8 mouse cellular contexts compared by ENCODE assay signal in the genomic region with DNA sequence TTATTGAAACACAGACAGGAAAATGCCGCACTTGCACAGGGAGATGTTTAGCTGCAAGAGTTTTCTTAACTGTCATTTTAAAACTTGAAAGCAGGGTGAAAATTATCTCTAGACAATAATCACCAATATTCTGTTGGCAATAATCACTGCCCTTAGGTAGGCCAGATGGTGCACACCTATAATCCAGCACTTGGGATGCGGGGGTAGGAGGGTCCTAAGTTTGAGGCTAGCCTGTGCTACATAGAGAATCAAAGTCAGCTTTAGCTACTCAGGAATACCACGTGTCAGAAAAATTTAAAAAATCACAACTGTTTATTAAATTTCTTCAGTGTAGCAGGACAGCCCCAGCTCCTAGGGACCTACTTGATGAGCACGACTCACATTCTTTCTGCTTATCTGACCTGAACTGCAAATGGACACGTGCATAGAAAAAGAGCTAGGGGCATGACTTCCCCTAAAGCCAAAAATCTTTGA. TPM values are rescaled to one million over a fixed set of nuclear protein-coding genes. Genes with fewer than 3 reads are reported as not detected.
DNase-seq lines count a peak whose midpoint lies in the region; ATAC-seq lines count a peak whose summit lies in the region.

No protein-coding gene starts in this region.

- peaks cover 15% of the 10 kb centered on the region for H3K4me1 ChIP-seq in heart, embryonic 16.5 days (ENCODE audit: control insufficient read depth, insufficient read depth, low read length)
- H3K4me1 ChIP-seq in embryonic facial prominence, embryonic 11.5 days (ENCODE audit: control insufficient read depth, insufficient read depth, low read length) = no peaks in the 10 kb centered on the region
- no peaks in the 10 kb centered on the region; the same call in 1 of the 2 replicates for H3K4me1 ChIP-seq in intestine, embryonic 15.5 days (replicated peaks)
- peaks cover 3% of the 10 kb centered on the region; the same call in 1 of the 2 replicates for H3K4me1 ChIP-seq in midbrain, embryonic 16.5 days (ENCODE audit: control insufficient read depth, insufficient read depth, low read length)

- H3K4me2 ChIP-seq in heart, embryonic 16.5 days (ENCODE audit: low read depth, low read length) = peak overlapping the region; percentile 79
- peak overlapping the region; percentile 65 for H3K4me2 ChIP-seq in embryonic facial prominence, embryonic 11.5 days (ENCODE audit: low read depth, low read length)
- peak overlapping the region; percentile 67 for H3K4me2 ChIP-seq in intestine, embryonic 15.5 days (replicated peaks)
- peak overlapping the region; percentile 93 for H3K4me2 ChIP-seq in midbrain, embryonic 16.5 days (ENCODE audit: low read length)

- peak overlapping the region; percentile 84 for H3K4me3 ChIP-seq in heart, embryonic 16.5 days (ENCODE audit: low read length)
- H3K4me3 ChIP-seq in embryonic facial prominence, embryonic 11.5 days (ENCODE audit: low read depth, low read length) = peak overlapping the region; percentile 60
- H3K4me3 ChIP-seq in intestine, embryonic 15.5 days (replicated peaks) = peak overlapping the region; percentile 65
- peak overlapping the region; percentile 54 for H3K4me3 ChIP-seq in midbrain, embryonic 16.5 days (ENCODE audit: low read depth, low read length)

- DNase-seq in heart, postnatal 10 days = no peak
- DNase-seq in embryonic facial prominence, embryonic 11.5 days (ENCODE audit: low spot score) = no peak
- no peak for DNase-seq in thymus, postnatal 36 days
- no peak for DNase-seq in ovary, postnatal 14 days (ENCODE audit: low spot score)
- DNase-seq in adrenal gland, postnatal 25 days = no peak

- peaks cover 4% of the 10 kb centered on the region for H3K36me3 ChIP-seq in heart, embryonic 16.5 days (ENCODE audit: control insufficient read depth, insufficient read depth)
- H3K36me3 ChIP-seq in embryonic facial prominence, embryonic 11.5 days (replicated peaks; ENCODE audit: control insufficient read depth, insufficient read depth, low read depth, low read length) = no peaks in the 10 kb centered on the region
- H3K36me3 ChIP-seq in intestine, embryonic 15.5 days = no peaks in the 10 kb centered on the region
- H3K36me3 ChIP-seq in midbrain, embryonic 16.5 days (ENCODE audit: control insufficient read depth, insufficient read depth, low read length) = no peaks in the 10 kb centered on the region

- H3K27ac ChIP-seq in heart, embryonic 16.5 days (ENCODE audit: low read length) = 0 out of 2 replicates have a peak overlapping the region, but pooled peaks have one; percentile 7
- H3K27ac ChIP-seq in embryonic facial prominence, embryonic 11.5 days (replicated peaks; ENCODE audit: low read depth, low read length) = no peak overlapping the region
- no peak overlapping the region for H3K27ac ChIP-seq in intestine, embryonic 15.5 days
- no peak overlapping the region for H3K27ac ChIP-seq in midbrain, embryonic 16.5 days (ENCODE audit: low read length)

- no peaks in the 10 kb centered on the region for H3K9me3 ChIP-seq in heart, embryonic 16.5 days (replicated peaks; ENCODE audit: control insufficient read depth, low read length)
- H3K9me3 ChIP-seq in embryonic facial prominence, embryonic 11.5 days (replicated peaks; ENCODE audit: control insufficient read depth, low read length) = no peaks in the 10 kb centered on the region
- H3K9me3 ChIP-seq in intestine, embryonic 15.5 days = no peaks in the 10 kb centered on the region
- no peaks in the 10 kb centered on the region for H3K9me3 ChIP-seq in midbrain, embryonic 16.5 days (replicated peaks; ENCODE audit: control insufficient read depth, low read length, poor library complexity, severe bottlenecking)

- intact Hi-C loops in heart, postnatal 10 days (cut with DNase I) = loop anchor here (2.0 kb wide), 2 partner anchors 49 to 75 kb away; no protein-coding TSS in a partner anchor

- H3K27me3 ChIP-seq in heart, embryonic 16.5 days (ENCODE audit: control insufficient read depth, insufficient read depth, low read length) = no peaks in the 10 kb centered on the region
- no peaks in the 10 kb centered on the region for H3K27me3 ChIP-seq in embryonic facial prominence, embryonic 11.5 days (ENCODE audit: control insufficient read depth, insufficient read depth, low read length)
- H3K27me3 ChIP-seq in intestine, embryonic 15.5 days (replicated peaks) = no peaks in the 10 kb centered on the region
- H3K27me3 ChIP-seq in midbrain, embryonic 16.5 days (ENCODE audit: control insufficient read depth, insufficient read depth, low read depth, low read length) = no peaks in the 10 kb centered on the region

- peak overlapping the region; percentile 88 for H3K9ac ChIP-seq in heart, embryonic 16.5 days (ENCODE audit: low read length)
- peak overlapping the region; percentile 78; the same call in 1 of the 2 replicates for H3K9ac ChIP-seq in embryonic facial prominence, embryonic 11.5 days (replicated peaks; ENCODE audit: low read length)
- no peak overlapping the region for H3K9ac ChIP-seq in intestine, embryonic 15.5 days
- H3K9ac ChIP-seq in midbrain, embryonic 16.5 days (ENCODE audit: low read depth, low read length) = no peak overlapping the region

- no peak for ATAC-seq in heart, embryonic 16.5 days (replicated peaks; ENCODE audit: extremely low read depth, insufficient read depth, low FRiP score)
- ATAC-seq in embryonic facial prominence, embryonic 11.5 days (replicated peaks; ENCODE audit: insufficient number of reproducible peaks, low FRiP score, low TSS enrichment, low read depth) = peak; percentile 11
- peak; percentile 31 for ATAC-seq in intestine, embryonic 15.5 days
- ATAC-seq in midbrain, embryonic 16.5 days = peak; percentile 7; the same call in 1 of the 2 replicates

- WGBS in heart, embryonic 16.5 days = 48% methylated on average over 5 of the region's 5 CpGs
- WGBS in embryonic facial prominence, embryonic 11.5 days = 52% methylated on average over 5 of the region's 5 CpGs
- WGBS in intestine, embryonic 15.5 days = 49% methylated on average over 5 of the region's 5 CpGs
- WGBS in midbrain, embryonic 16.5 days = 57% methylated on average over 5 of the region's 5 CpGs

RNA-seq across cellular contexts. Expression of gene S100a11, which starts 0.4 kb away (rescaled TPM):
- polyA plus RNA-seq in heart, embryonic 16.5 days (2015; fragmentation: Nextera tagmentation; extraction: Ambion mirVana) = 709 and 778 TPM in 2 replicates
- 100 to 1,000 TPM; 212 to 217 TPM for total RNA-seq in heart, postnatal 10 days (2021)
- polyA plus RNA-seq in embryonic facial prominence, embryonic 11.5 days (2014; fragmentation: Nextera tagmentation; extraction: Ambion mirVana) = 525 TPM in 2 replicates
- 826 and 951 TPM in 2 replicates for polyA plus RNA-seq in intestine, embryonic 15.5 days (2015; fragmentation: Nextera tagmentation; extraction: Ambion mirVana)
- 135 and 141 TPM in 2 replicates for polyA plus RNA-seq in midbrain, embryonic 16.5 days (2015; fragmentation: Nextera tagmentation; extraction: Ambion mirVana)
- total RNA-seq in adrenal gland, postnatal 25 days (2021) = 205 and 211 TPM in 2 replicates

RNA-seq across cellular contexts. Expression of gene S100a10, which starts 35.0 kb away (rescaled TPM):
- 222 and 243 TPM in 2 replicates for polyA plus RNA-seq in heart, embryonic 16.5 days (2015; fragmentation: Nextera tagmentation; extraction: Ambion mirVana)
- total RNA-seq in heart, postnatal 10 days (2021) = 100 to 1,000 TPM; 143 to 197 TPM
- polyA plus RNA-seq in embryonic facial prominence, embryonic 11.5 days (2014; fragmentation: Nextera tagmentation; extraction: Ambion mirVana) = 224 and 236 TPM in 2 replicates
- 640 and 689 TPM in 2 replicates for polyA plus RNA-seq in intestine, embryonic 15.5 days (2015; fragmentation: Nextera tagmentation; extraction: Ambion mirVana)
- 87.0 and 107 TPM in 2 replicates for polyA plus RNA-seq in midbrain, embryonic 16.5 days (2015; fragmentation: Nextera tagmentation; extraction: Ambion mirVana)
- total RNA-seq in adrenal gland, postnatal 25 days (2021) = 138 and 144 TPM in 2 replicates

RNA-seq across cellular contexts. Expression of gene Tchhl1, which starts 51.3 kb away (rescaled TPM):
- not detected in 2 replicates for polyA plus RNA-seq in heart, embryonic 16.5 days (2015; fragmentation: Nextera tagmentation; extraction: Ambion mirVana)
- not detected for total RNA-seq in heart, postnatal 10 days (2021)
- polyA plus RNA-seq in embryonic facial prominence, embryonic 11.5 days (2014; fragmentation: Nextera tagmentation; extraction: Ambion mirVana) = 0.13 TPM in 1 of 2 replicates, not detected in the other
- not detected in 2 replicates for polyA plus RNA-seq in intestine, embryonic 15.5 days (2015; fragmentation: Nextera tagmentation; extraction: Ambion mirVana)
- polyA plus RNA-seq in midbrain, embryonic 16.5 days (2015; fragmentation: Nextera tagmentation; extraction: Ambion mirVana) = not detected in 2 replicates
- 0.58 and 1.5 TPM in 2 replicates for total RNA-seq in adrenal gland, postnatal 25 days (2021)

Comparison
In these comparisons a context has a peak if more than half of its experiments do, and no peak if none do; other contexts are left out.
1. H3K9ac ChIP-seq: peak in heart, embryonic 16.5 days (single experiment) and embryonic facial prominence, embryonic 11.5 days (single experiment); none in intestine, embryonic 15.5 days (single experiment) and midbrain, embryonic 16.5 days (single experiment).
2. Peak in every context shown above with its lines, with median percentiles within 50 percentile points of each other: H3K4me2 ChIP-seq and H3K4me3 ChIP-seq.